Mouse (Mus musculus) G1E (cell line): ENCODE data around the gene Polr3b. TPM values are rescaled to one million over a fixed set of nuclear protein-coding genes. Genes with fewer than 3 reads are reported as not detected.

Experiments used
- ATAC-seq: 2 replicates; pipeline ENCODE4 v1.8.0; 2016; ENCODE audit warnings: mild to moderate bottlenecking; ENCODE audit not compliant: insufficient number of reproducible peaks, poor library complexity, low FRiP score, severe bottlenecking; ENCODE audit errors: extremely low read depth
- DNase-seq: peaks from one replicate; pipeline ENCODE4 v3.0.0; 2012; ENCODE audit warnings: low spot score
- H3K27me3 ChIP-seq: 2 replicates; pipeline ENCODE4 v1.6.1; 2012; ENCODE audit warnings: mild to moderate bottlenecking, low read length, inconsistent platforms; ENCODE audit not compliant: insufficient read depth
- H3K36me3 ChIP-seq: replicated peaks from 2 replicates; pipeline ENCODE3; 2012; ENCODE audit warnings: mild to moderate bottlenecking, inconsistent platforms
- H3K4me1 ChIP-seq: 2 replicates; pipeline ENCODE4 v1.6.1; 2012; ENCODE audit warnings: low read depth, low read length, inconsistent platforms, mixed read lengths; ENCODE audit not compliant: insufficient read depth
- H3K4me3 ChIP-seq: 2 replicates; pipeline ENCODE4 v1.5.1; 2012; ENCODE audit warnings: low read depth, mild to moderate bottlenecking, inconsistent platforms, low read length, moderate library complexity, mixed read lengths
- H3K9me3 ChIP-seq: replicated peaks from 2 replicates; pipeline ENCODE4 v1.6.1; 2012; ENCODE audit warnings: inconsistent platforms
- CTCF ChIP-seq: IDR thresholded peaks from 2 replicates; pipeline ENCODE4 v1.5.1; 2012; ENCODE audit warnings: low read depth, low read length, inconsistent platforms, mixed read lengths
- GATA1 ChIP-seq: IDR thresholded peaks from 2 replicates; pipeline ENCODE4 v1.6.1; 2012; ENCODE audit warnings: borderline replicate concordance, low read length, inconsistent platforms, mixed read lengths
- GATA2 ChIP-seq: IDR thresholded peaks from 2 replicates; pipeline ENCODE4 v1.6.1; 2012; ENCODE audit warnings: low read depth, low read length, inconsistent platforms, borderline replicate concordance
- POLR2AphosphoS5 ChIP-seq: IDR thresholded peaks from 2 replicates; pipeline ENCODE4 v1.6.1; 2012; ENCODE audit warnings: low read depth, low read length, inconsistent platforms; ENCODE audit not compliant: insufficient replicate concordance
- TAL1 ChIP-seq: conservative IDR thresholded peaks from 2 replicates; pipeline ENCODE4 v1.6.1; 2012; ENCODE audit warnings: low read depth, low read length, inconsistent platforms, mixed read lengths
- polyA plus RNA-seq: library from polyadenylated mRNA; stranded (reverse); fragments of >175 nt; gene quantifications from 2 replicates; pipeline ENCODE4 v1.2.3, GENCODE M21; 2012
- total RNA-seq, 2 experiments: library from RNA; stranded (forward) in 1 of 2; stranded (reverse) in 1 of 2; fragments of 200-1000 nt in 1 of 2; fragments of >200 nt in 1 of 2; fragmentation: Nextera tagmentation in 1 of 2; gene quantifications; 2 replicates each; pipeline ENCODE4 v1.2.3; 2014 to 2017

Gene Polr3b
- total and polyA plus RNA-seq, 3 experiments: 5.6 to 27.2 (median 21.9) TPM

GRCm38 (mm10) chr10:84727760-84728159 is 105.7 kb downstream of the Polr3b start:
- Histone ChIP-seq H3K27me3 (peaks cover 2% of the 10 kb centered on the region), H3K4me3 (no peak overlapping the region), H3K9me3 (no peaks in the 10 kb centered on the region), H3K4me1 (peaks cover 39% of the 10 kb centered on the region), H3K36me3 (peaks cover 53% of the 10 kb centered on the region)
- TF ChIP-seq CTCF: no peak
- no peak for TF ChIP-seq POLR2AphosphoS5
- DNase-seq: no peak
- ATAC-seq: no peak

GRCm38 (mm10) chr10:84730078-84730477 is 108.0 kb downstream of the Polr3b start:
- TF ChIP-seq TAL1: no peak
- peak; percentile 46; the same call in 1 of the 2 replicates for TF ChIP-seq CTCF
- DNase-seq: no peak

GRCm38 (mm10) chr10:84730956-84731355 is 108.9 kb downstream of the Polr3b start:
- TF ChIP-seq POLR2AphosphoS5 (no peak), TAL1 (no peak), GATA1 (no peak)
- no peak for ATAC-seq

More at GRCm38 (mm10) chr10:84730078-84730477, 108.0 kb downstream of the Polr3b start:
- H3K4me1 ChIP-seq: peaks cover 37% of the 10 kb centered on the region
- H3K36me3 ChIP-seq: peaks cover 31% of the 10 kb centered on the region
- no peaks in the 10 kb centered on the region for H3K9me3 ChIP-seq
- H3K4me3 ChIP-seq: no peak overlapping the region
- no peak for ATAC-seq
- peaks cover 8% of the 10 kb centered on the region for H3K27me3 ChIP-seq

GRCm38 (mm10) chr10:84733511-84733910 is 111.4 kb downstream of the Polr3b start:
- ATAC-seq (no peak), DNase-seq (no peak)
- Histone ChIP-seq H3K9me3 (no peaks in the 10 kb centered on the region), H3K4me1 (peaks cover 5% of the 10 kb centered on the region; the same call in 1 of the 2 replicates), H3K4me3 (no peak overlapping the region), H3K36me3 (peaks cover 2% of the 10 kb centered on the region), H3K27me3 (peaks cover 12% of the 10 kb centered on the region)
- TF ChIP-seq POLR2AphosphoS5 (no peak), GATA2 (no peak), TAL1 (no peak), CTCF (no peak), GATA1 (no peak)

More at GRCm38 (mm10) chr10:84730956-84731355, 108.9 kb downstream of the Polr3b start:
- H3K36me3 ChIP-seq: peaks cover 23% of the 10 kb centered on the region
- H3K9me3 ChIP-seq: no peaks in the 10 kb centered on the region
- no peak for DNase-seq
- peaks cover 8% of the 10 kb centered on the region for H3K27me3 ChIP-seq
- no peak overlapping the region for H3K4me3 ChIP-seq
- peaks cover 29% of the 10 kb centered on the region for H3K4me1 ChIP-seq

- Histone ChIP-seq H3K9me3 (no peaks in the 10 kb centered on the region), H3K27me3 (peaks cover 37% of the 10 kb centered on the region), H3K36me3 (no peaks in the 10 kb centered on the region), H3K4me1 (no peaks in the 10 kb centered on the region), H3K4me3 (no peak overlapping the region)
- no peak for DNase-seq
- no peak for ATAC-seq
- TF ChIP-seq TAL1 (no peak), POLR2AphosphoS5 (no peak), CTCF (no peak), GATA1 (no peak), GATA2 (no peak)
These were observed 133.0 kb downstream of the Polr3b start for GRCm38 (mm10) chr10:84754851-84755785.

- TF ChIP-seq POLR2AphosphoS5: no peak
- no peak for TF ChIP-seq GATA1
- TF ChIP-seq TAL1: no peak
- TF ChIP-seq GATA2: no peak
- no peak for TF ChIP-seq CTCF
- no peaks in the 10 kb centered on the region for H3K36me3 ChIP-seq
- H3K27me3 ChIP-seq: peaks cover 37% of the 10 kb centered on the region
- no peak within 1 kb of the TSS for H3K4me3 ChIP-seq
- no peaks in the 10 kb centered on the region for H3K9me3 ChIP-seq
- DNase-seq (no peak), ATAC-seq (no peak)
- no peaks in the 10 kb centered on the region for H3K4me1 ChIP-seq
These were observed 133.7 kb downstream of the Polr3b start, which contains the start of gene Rfx4 for GRCm38 (mm10) chr10:84755786-84756203. TSS of gene Rfx4 (plus strand) at chr10:84756062.
